Mouse (Mus musculus): Measurements from ENCODE around the gene Shisa8. TPM values are rescaled to one million over a fixed set of nuclear protein-coding genes. Genes with fewer than 3 reads are reported as not detected.

The Shisa8 gene
- total RNA-seq, 4 experiments from 2014 or later: 3.1 to 5.3 (median 5.0) TPM

DNA sequence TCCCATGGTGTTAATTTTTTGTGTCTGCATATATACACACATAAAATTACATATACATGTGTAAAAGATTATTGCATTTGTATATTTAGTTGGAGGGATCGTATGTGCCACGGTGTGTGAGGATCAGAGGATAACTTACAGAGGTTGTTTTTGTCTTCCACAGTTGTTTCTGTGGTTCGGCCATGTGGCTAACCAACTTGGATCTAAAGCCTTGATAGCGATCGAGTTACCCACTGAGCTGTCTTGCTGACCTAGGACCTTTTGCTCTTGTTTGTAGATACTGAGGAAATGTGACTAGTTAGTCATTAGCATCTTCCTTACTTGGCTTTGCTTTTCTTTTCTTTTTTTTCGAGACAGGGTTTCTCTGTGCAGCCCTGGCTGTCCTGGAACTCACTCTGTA lies 56.3 kb downstream of the Shisa8 start:
- no peak for DNase-seq (ENCODE audit: low spot score in 2 of 2)

Small RNA genes lying within 50 kb of the gene (microRNA-seq; reads per million reads assigned to microRNA genes)
- 36.4 to 37.7 reads per million in 2 experiments for gene Mir33

Other genes starting within 250 kb of the Shisa8 start
- not detected for gene 1700029P11Rik, start 232.3 kb downstream of the Shisa8 start, total RNA-seq (2022)
- gene Xrcc6, start 225.0 kb downstream of the Shisa8 start, total RNA-seq (2022): 10 to 100 TPM; 21.9 to 28.5 (median 26.0) TPM
- 100 to 1,000 TPM in 2 of 4 experiments, 10 to 100 TPM in 2; 81.8 to 126 (median 105) TPM for gene Desi1, start 179.0 kb downstream of the Shisa8 start, total RNA-seq (2022)
- 100 to 1,000 TPM; 103 to 133 (median 117) TPM for gene Snu13, start 165.2 kb downstream of the Shisa8 start, total RNA-seq (2022)
- not detected for gene 4930407I10Rik, start 153.7 kb downstream of the Shisa8 start, total RNA-seq (2022)
- gene Mei1, start 142.8 kb downstream of the Shisa8 start, total RNA-seq (2022): 1 to 10 TPM; 3.9 to 5.5 (median 4.0) TPM
- 10 to 100 TPM in 1 of 4 experiments, 1 to 10 TPM in 3; 8.1 to 11.8 (median 9.0) TPM for gene Ccdc134, start 84.9 kb downstream of the Shisa8 start, total RNA-seq (2022)
- 100 to 1,000 TPM; 204 to 229 (median 207) TPM for gene Srebf2, start 65.6 kb downstream of the Shisa8 start, total RNA-seq (2022)
- under 1 TPM; 0.37 to 0.98 (median 0.64) TPM for gene Tnfrsf13c, start 11.6 kb upstream of the Shisa8 start, total RNA-seq (2022)
- 1 to 10 TPM; 2.7 to 4.3 (median 4.1) TPM for gene Cenpm, start 31.9 kb upstream of the Shisa8 start, total RNA-seq (2022)
- gene 1500009C09Rik, start 39.6 kb upstream of the Shisa8 start, total RNA-seq (2022): 100 to 1,000 TPM; 104 to 114 (median 110) TPM
- gene Sept3, start 62.1 kb upstream of the Shisa8 start, total RNA-seq (2022): 100 to 1,000 TPM; 491 to 572 (median 530) TPM
- not detected for gene Wbp2nl, start 86.1 kb upstream of the Shisa8 start, total RNA-seq (2022)
- 10 to 100 TPM; 37.8 to 45.2 (median 42.4) TPM for gene Naga, start 126.1 kb upstream of the Shisa8 start, total RNA-seq (2022)
- under 1 TPM; 0.26 to 0.58 (median 0.48) TPM for gene Pheta2, start 126.1 kb upstream of the Shisa8 start, total RNA-seq (2022)
- 100 to 1,000 TPM; 143 to 154 (median 149) TPM for gene Smdt1, start 126.1 kb upstream of the Shisa8 start, total RNA-seq (2022)
- 100 to 1,000 TPM; 170 to 203 (median 184) TPM for gene Ndufa6, start 141.5 kb upstream of the Shisa8 start, total RNA-seq (2022)
- gene Cyp2d22, start 167.4 kb upstream of the Shisa8 start, total RNA-seq (2022): 10 to 100 TPM; 39.7 to 44.8 (median 40.7) TPM
- under 1 TPM in 2 of 4 experiments, not detected in 2; 0.30 to 0.33 TPM for gene Cyp2d11, start 181.2 kb upstream of the Shisa8 start, total RNA-seq (2022)
- under 1 TPM in 2 of 4 experiments, not detected in 2; 0.34 to 0.42 TPM for gene Cyp2d10, start 194.4 kb upstream of the Shisa8 start, total RNA-seq (2022)
- gene Cyp2d9, start 220.6 kb upstream of the Shisa8 start, total RNA-seq (2022): not detected